Mouse (Mus musculus) cortical plate, adult 2 months (tissue): Measurements from ENCODE around the gene Sh3bp5. TPM values are rescaled to one million over a fixed set of nuclear protein-coding genes. Genes with fewer than 3 reads are reported as not detected.
A peak's percentile ranks its signal among the peaks of the same experiment; 100 is the strongest.

Experiments
- H3K27ac ChIP-seq: fragments of 200-500 bp; 2 replicates; pipeline ENCODE4 v1.5.1; 2012; ENCODE audit warnings: low read length, control low read depth, inconsistent platforms; ENCODE audit not compliant: insufficient read depth
- H3K4me1 ChIP-seq: fragments of 200-500 bp; 2 replicates; pipeline ENCODE4 v1.6.1; 2011; ENCODE audit warnings: low read length; ENCODE audit not compliant: control insufficient read depth, insufficient read depth
- H3K4me3 ChIP-seq: fragments of 200-500 bp; 2 replicates; pipeline ENCODE4 v1.5.1; 2011; ENCODE audit warnings: mild to moderate bottlenecking, low read length, control low read depth; ENCODE audit not compliant: insufficient read depth
- CTCF ChIP-seq: fragments of 200-500 bp; IDR thresholded peaks from 2 replicates; pipeline ENCODE4 v1.5.1; 2011; ENCODE audit warnings: mild to moderate bottlenecking, control low read depth, low read length; ENCODE audit not compliant: insufficient read depth; ENCODE audit errors: extremely low read depth
- POLR2A ChIP-seq: fragments of 200-500 bp; IDR thresholded peaks from 2 replicates; pipeline ENCODE4 v1.6.1; 2011; ENCODE audit warnings: mild to moderate bottlenecking, low read length, control low read depth; ENCODE audit not compliant: insufficient read depth; ENCODE audit errors: extremely low read depth
- polyA plus RNA-seq: library from polyadenylated mRNA; depleted of rRNA; stranded (reverse); fragments of >200 nt; gene quantifications from 2 replicates; pipeline ENCODE4 v1.2.3, GENCODE M21; 2012

Gene Sh3bp5
- polyA plus RNA-seq, 1 experiment: 43.8 TPM

- peaks cover 21% of the 10 kb centered on the region for H3K4me1 ChIP-seq
- no peak overlapping the region for H3K27ac ChIP-seq
- no peak overlapping the region for H3K4me3 ChIP-seq
- TF ChIP-seq POLR2A: no peak
- no peak for TF ChIP-seq CTCF
These were observed 22.3 kb downstream of the Sh3bp5 start for GRCm38 (mm10) chr14:31413475-31414086.

DNA sequence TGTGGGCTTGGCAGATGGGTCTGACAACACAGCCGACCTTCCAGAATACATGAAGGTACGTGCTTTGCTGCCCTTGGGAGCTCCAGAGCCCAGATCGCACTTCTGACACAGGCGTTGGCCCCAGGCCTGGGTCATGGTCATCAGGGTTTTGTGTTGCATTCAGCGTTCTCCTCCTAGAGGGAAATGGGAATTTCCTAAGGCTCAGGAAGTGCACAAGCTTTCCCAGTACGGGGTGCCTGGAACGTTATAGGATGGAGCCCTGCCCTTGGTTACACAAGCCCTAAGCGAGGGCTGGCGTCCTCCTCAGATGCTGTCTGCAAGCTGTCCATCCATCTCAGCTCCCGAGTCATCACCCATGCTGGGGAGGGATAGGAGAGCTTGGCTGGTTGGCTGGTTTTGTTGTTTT is 23.2 kb downstream of the Sh3bp5 start:
- Histone ChIP-seq H3K4me1 (peaks cover 18% of the 10 kb centered on the region), H3K27ac (no peak overlapping the region), H3K4me3 (no peak overlapping the region)
- no peak for TF ChIP-seq CTCF
- TF ChIP-seq POLR2A: no peak

DNA sequence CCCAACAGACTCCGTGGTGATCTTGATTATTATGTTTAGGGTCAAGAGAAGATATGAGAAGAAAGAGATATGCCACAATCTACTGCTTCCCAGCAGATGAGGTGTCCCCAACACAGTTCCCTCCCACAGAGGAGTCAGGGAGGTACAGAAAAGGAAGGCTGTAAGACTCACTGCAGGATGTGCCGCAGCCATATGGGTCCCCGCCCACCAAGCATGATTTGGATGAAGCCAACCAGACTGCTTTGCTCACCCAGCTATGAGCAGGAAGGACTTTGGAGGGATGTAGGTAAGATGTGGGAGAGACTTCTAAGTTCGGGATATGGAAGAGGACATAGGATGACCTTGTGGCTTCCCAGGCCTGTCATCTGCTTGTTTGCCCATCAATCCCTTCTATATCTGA is 25.1 kb downstream of the Sh3bp5 start:
- no peak for TF ChIP-seq CTCF
- TF ChIP-seq POLR2A: 0 out of 2 replicates have a peak, but pooled peaks have one; percentile 21
- Histone ChIP-seq H3K4me1 (peaks cover 12% of the 10 kb centered on the region), H3K4me3 (no peak overlapping the region), H3K27ac (0 out of 2 replicates have a peak overlapping the region, but pooled peaks have one; percentile 24)

DNA sequence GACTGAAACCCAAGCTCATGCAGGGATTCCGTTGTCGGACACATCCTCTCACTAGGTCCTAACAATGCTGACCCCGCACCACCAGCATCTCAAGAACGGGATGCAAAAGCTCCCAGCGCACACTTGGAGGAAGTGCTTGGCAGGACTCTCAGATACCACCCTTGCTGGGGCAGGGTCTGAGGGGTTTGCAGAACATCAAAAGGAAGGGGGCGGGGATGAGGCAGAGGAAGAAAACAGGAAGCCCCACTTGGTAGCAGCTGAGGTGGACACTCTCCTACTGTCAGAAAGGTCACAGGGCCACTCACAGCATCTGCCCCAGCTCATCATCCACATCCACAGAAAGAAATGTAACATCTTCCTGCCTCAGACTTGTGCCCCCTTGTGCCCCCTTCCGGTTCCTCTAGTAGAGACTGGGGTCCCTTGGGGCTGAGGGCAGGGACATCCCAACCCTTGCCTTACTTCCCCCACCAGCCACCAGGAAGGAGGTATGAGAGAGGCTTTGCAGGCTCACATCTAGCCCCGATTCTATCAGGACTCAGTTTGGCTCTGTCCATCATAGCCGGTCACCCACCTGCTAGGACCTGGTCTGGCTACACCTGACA is 25.7 kb downstream of the Sh3bp5 start:
- no peak for TF ChIP-seq CTCF
- TF ChIP-seq POLR2A: no peak
- H3K27ac ChIP-seq: 0 out of 2 replicates have a peak overlapping the region, but pooled peaks have one; percentile 12
- H3K4me1 ChIP-seq: peaks cover 12% of the 10 kb centered on the region
- H3K4me3 ChIP-seq: no peak overlapping the region

- no peak overlapping the region for H3K4me3 ChIP-seq
- H3K27ac ChIP-seq: no peak overlapping the region
- no peak for TF ChIP-seq CTCF
- no peak for TF ChIP-seq POLR2A
- peaks cover 11% of the 10 kb centered on the region for H3K4me1 ChIP-seq
These were observed 27.2 kb downstream of the Sh3bp5 start for GRCm38 (mm10) chr14:31408666-31409065.

DNA sequence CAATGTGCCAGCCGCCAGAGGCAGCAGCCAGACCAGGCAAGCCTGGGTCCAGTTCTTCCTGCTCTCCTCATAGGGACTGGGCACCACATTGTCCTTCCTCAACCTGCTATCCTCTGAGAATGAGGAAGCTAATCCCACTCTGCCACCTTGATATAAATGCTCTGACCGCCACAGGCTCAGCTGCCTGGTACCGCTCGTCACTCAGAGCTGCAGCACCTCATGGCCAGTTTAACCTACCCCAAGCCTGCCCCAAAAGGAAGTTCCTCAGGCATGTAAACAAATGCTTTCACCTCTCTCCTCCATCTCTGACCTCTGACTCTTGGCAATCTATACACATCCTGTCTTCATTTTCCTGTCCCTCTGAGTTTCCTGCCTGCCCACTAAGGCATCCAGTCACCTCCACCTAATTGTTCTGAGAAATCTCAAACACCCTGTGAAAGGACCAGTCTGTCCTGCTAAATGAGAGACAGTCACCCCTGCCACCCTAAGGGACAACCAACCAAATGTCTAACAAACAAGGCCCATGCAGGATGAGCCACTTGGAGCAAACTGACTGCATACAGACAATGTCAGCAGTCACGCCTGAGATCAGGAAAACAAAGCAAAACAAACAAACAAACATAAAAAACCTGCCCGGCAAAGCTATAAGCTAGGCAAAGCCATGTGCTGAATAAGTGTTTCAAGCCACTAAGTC is 27.8 kb downstream of the Sh3bp5 start:
- Histone ChIP-seq H3K27ac (no peak overlapping the region), H3K4me3 (no peak overlapping the region), H3K4me1 (peaks cover 11% of the 10 kb centered on the region)
- TF ChIP-seq CTCF (no peak), POLR2A (no peak)

- TF ChIP-seq POLR2A: no peak
- TF ChIP-seq CTCF: no peak
- Histone ChIP-seq H3K27ac (no peak overlapping the region), H3K4me1 (peaks cover 12% of the 10 kb centered on the region), H3K4me3 (no peak overlapping the region)
These were observed 28.7 kb downstream of the Sh3bp5 start for GRCm38 (mm10) chr14:31407208-31407607.

- TF ChIP-seq POLR2A (no peak), CTCF (no peak)
- Histone ChIP-seq H3K27ac (no peak overlapping the region), H3K4me1 (peaks cover 12% of the 10 kb centered on the region), H3K4me3 (no peak overlapping the region)
These were observed 29.6 kb downstream of the Sh3bp5 start for GRCm38 (mm10) chr14:31406154-31406810.

DNA sequence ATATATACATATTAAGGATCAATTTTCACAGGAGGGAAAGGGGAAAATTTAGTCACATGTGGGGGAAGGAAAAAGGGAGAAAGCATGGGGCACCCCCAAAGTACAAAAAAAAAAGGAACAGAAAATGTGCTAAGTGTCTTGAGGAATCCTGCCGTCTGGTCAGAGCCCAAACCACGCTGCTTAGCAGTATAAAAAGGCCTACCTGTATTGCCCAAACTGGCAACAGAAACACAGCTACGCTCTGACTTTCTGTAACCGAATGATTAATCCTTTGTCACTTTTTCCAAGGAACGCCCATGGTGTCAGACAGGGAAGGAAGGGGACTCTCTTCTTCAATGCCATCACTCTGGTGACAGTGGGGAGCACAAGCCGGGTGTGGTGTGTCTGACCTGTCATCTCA is 30.2 kb downstream of the Sh3bp5 start:
- no peak overlapping the region for H3K27ac ChIP-seq
- no peak for TF ChIP-seq CTCF
- TF ChIP-seq POLR2A: no peak
- no peak overlapping the region for H3K4me3 ChIP-seq
- H3K4me1 ChIP-seq: peaks cover 10% of the 10 kb centered on the region
